Mouse (Mus musculus) CD4-positive, CD25-positive, alpha-beta regulatory T cell (primary cell): ENCODE measurements around the gene Macrod2. TPM values are rescaled to one million over a fixed set of nuclear protein-coding genes. Genes with fewer than 3 reads are reported as not detected.

Experiments used
- polyA plus RNA-seq: library from polyadenylated mRNA; unstranded; fragments of 100-300 nt; shearing (Covaris generic); gene quantifications from one replicate; pipeline ENCODE4 v1.2.1, GENCODE M21; 2017

Gene Macrod2
- 1.8 TPM for polyA plus RNA-seq

DNA sequence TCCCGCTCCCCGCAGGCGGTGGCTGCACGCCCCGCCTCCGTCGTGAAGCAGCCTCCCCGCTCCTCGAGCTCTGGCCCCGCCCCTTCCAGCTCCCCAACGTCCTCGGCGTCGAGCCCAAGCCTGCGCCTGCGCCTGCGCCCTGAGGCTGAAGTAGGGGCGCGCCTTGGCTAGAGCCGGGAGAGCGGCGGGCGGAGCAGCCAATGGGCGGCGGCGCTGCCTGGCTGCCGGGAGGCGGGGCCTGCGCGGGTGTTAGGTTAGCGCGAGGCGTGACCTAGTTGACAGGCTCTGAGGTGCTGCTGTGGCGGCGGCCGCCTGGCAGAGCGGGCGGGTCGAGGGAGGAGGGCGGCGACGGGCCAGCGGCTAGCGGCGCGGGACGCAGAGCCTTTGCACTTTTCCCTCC is at the start of gene Macrod2:
Macrod2 (plus strand) TSS at position 131 of the 400 bp plus-strand sequence.

GRCm38 (mm10) chr2:140389525-140389924 is 5.6 kb upstream of the Macrod2 start, which contains the start of gene Sel1l2:
TSS of gene Sel1l2 (minus strand) at chr2:140389706.

GRCm38 (mm10) chr2:140670963-140671702 is 276.0 kb downstream of the Macrod2 start, which contains the start of gene Flrt3:
TSS of gene Flrt3 (minus strand) at chr2:140671469.

Other genes starting within 250 kb of the Macrod2 start
- not detected for gene Gm17374, start 243.3 kb upstream of the Macrod2 start, polyA plus RNA-seq
- 22.2 TPM for gene Esf1, start 224.7 kb upstream of the Macrod2 start, polyA plus RNA-seq
- gene Ndufaf5, start 224.7 kb upstream of the Macrod2 start, polyA plus RNA-seq, result 20.5 TPM
- not detected for gene Sel1l2, start 5.6 kb upstream of the Macrod2 start, polyA plus RNA-seq